Mouse (Mus musculus): ENCODE measurements around the gene Rufy3.
"Not testable (repeated sequence)": the region's sequence is repeated elsewhere in the genome, so short reads cannot be mapped to it uniquely, and the experiment has no call there.

Rufy3 gene

GRCm38 (mm10) chr5:88564501-88565147 is at the start of gene Rufy3:
Gene Rufy3 (plus strand): TSS chr5:88565040.
- DNase-seq, result peak; percentile 70

- DNase-seq, result no peak
These were observed 45.6 kb upstream of the Rufy3 start for GRCm38 (mm10) chr5:88519232-88519631.

GRCm38 (mm10) chr5:88527657-88528056 is 37.2 kb upstream of the Rufy3 start, which contains the start of gene Jchain:
Gene Jchain (minus strand): TSS chr5:88527891.
- no peak for DNase-seq

GRCm38 (mm10) chr5:88530908-88531307 is 33.9 kb upstream of the Rufy3 start:
- DNase-seq, result no peak

- peak in 1 of 2 experiments; percentile 32 for DNase-seq
These were observed 30.1 kb upstream of the Rufy3 start for GRCm38 (mm10) chr5:88534697-88535096.

- DNase-seq, result no peak
These were observed 24.0 kb upstream of the Rufy3 start for GRCm38 (mm10) chr5:88540845-88541244.

- DNase-seq, result no peak
These were observed 22.1 kb upstream of the Rufy3 start for GRCm38 (mm10) chr5:88542651-88543282.

GRCm38 (mm10) chr5:88544411-88544810 is 20.4 kb upstream of the Rufy3 start:
- DNase-seq, result not testable (repeated sequence)

GRCm38 (mm10) chr5:88545536-88545935 is 19.3 kb upstream of the Rufy3 start:
- DNase-seq, result no peak

- DNase-seq, result no peak
These were observed 11.4 kb upstream of the Rufy3 start for GRCm38 (mm10) chr5:88553271-88554085.

GRCm38 (mm10) chr5:88554086-88554886 is 10.6 kb upstream of the Rufy3 start, which contains the start of gene Utp3:
Gene Utp3 (plus strand): TSS chr5:88554462.
- DNase-seq, result peak; percentile 84 to 90

GRCm38 (mm10) chr5:88558991-88559390 is 5.8 kb upstream of the Rufy3 start:
- DNase-seq, result no peak

GRCm38 (mm10) chr5:88561080-88561814 is 3.6 kb upstream of the Rufy3 start:
- DNase-seq, result no peak

GRCm38 (mm10) chr5:88562863-88563780 is 1.7 kb upstream of the Rufy3 start:
- no peak for DNase-seq

- peak; percentile 34 to 36 for DNase-seq
These were observed 551 bp downstream of the Rufy3 start for GRCm38 (mm10) chr5:88565148-88566033.

GRCm38 (mm10) chr5:88566034-88566841 is 1.4 kb downstream of the Rufy3 start:
- DNase-seq, result no peak

- DNase-seq, result no peak
These were observed 4.7 kb downstream of the Rufy3 start for GRCm38 (mm10) chr5:88569541-88569940.

GRCm38 (mm10) chr5:88574829-88575228 is 10.0 kb downstream of the Rufy3 start:
- DNase-seq, result no peak
